Mouse (Mus musculus) common myeloid progenitor, adult 5-6 weeks (primary cell): Measurements from ENCODE around the gene Uaca. TPM values are rescaled to one million over a fixed set of nuclear protein-coding genes. Genes with fewer than 3 reads are reported as not detected.

Experiments
- ATAC-seq: replicated peaks from 2 replicates; pipeline ENCODE4 v1.8.0; 2016; ENCODE audit warnings: low read depth, mild to moderate bottlenecking, moderate TSS enrichment, inconsistent platforms; ENCODE audit not compliant: poor library complexity, severe bottlenecking
- total RNA-seq: library from RNA; stranded (forward); fragments of 200-1000, 187-1606 nt; gene quantifications from 2 replicates; pipeline ENCODE4 v1.2.3, GENCODE M21; 2017

Gene Uaca
- total RNA-seq, 1 experiment from 2014 or later, result 1.9 TPM

GRCm38 (mm10) chr9:60921831-60922230 is 127.5 kb downstream of the Uaca start:
- no peak for ATAC-seq

GRCm38 (mm10) chr9:60926301-60926700 is 132.0 kb downstream of the Uaca start:
- ATAC-seq, result no peak

GRCm38 (mm10) chr9:60929290-60929983 is 135.1 kb downstream of the Uaca start:
- no peak for ATAC-seq

Other genes starting within 250 kb of the Uaca start
- 10.8 and 11.9 TPM in 2 replicates for gene Lrrc49, start 106.4 kb upstream of the Uaca start, total RNA-seq
- not detected in 2 replicates for gene Larp6, start 81.6 kb upstream of the Uaca start, total RNA-seq